Mouse (Mus musculus): ENCODE results near the gene Cnnm1. TPM values are rescaled to one million over a fixed set of nuclear protein-coding genes. Genes with fewer than 3 reads are reported as not detected.
"Not testable (repeated sequence)": the region's sequence is repeated elsewhere in the genome, so short reads cannot be mapped to it uniquely, and the experiment has no call there.

The Cnnm1 gene
- polyA plus RNA-seq, 1 experiment: not detected

DNA sequence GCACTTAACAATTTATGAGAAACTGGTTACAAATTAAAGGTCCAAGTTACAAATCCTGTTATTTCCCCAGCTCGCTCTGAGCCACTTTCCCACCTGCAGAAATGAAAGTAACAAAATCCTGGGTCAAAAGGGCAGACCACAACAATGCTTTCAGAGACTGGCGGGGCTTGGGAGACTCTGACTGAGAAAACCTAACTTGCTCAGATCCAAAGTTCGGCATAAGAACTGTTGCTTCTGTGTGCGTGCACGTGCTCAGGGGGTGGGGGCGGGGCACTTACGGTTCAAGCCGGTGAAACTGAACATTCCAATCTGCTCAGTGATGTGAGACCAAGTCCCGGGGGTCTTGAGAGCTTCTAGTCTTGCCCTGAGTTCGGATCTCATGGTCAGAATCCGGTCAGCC, 62.4 kb downstream of the Cnnm1 start:
- TF ChIP-seq POLR2AphosphoS2 (IDR thresholded peaks at IDR 0.05; ENCODE audit: insufficient read length, low read depth) (no peak), MYOD1 (IDR thresholded peaks at IDR 0.05; ENCODE audit: control insufficient read depth in 1 of 3, insufficient read length in 2 of 3, low read depth in 2 of 3) (no peak), TCF12 (IDR thresholded peaks at IDR 0.05; ENCODE audit: insufficient read depth, poor library complexity, severe bottlenecking) (no peak), E2F4 (IDR thresholded peaks at IDR 0.05; ENCODE audit: insufficient read depth) (no peak), SRF (IDR thresholded peaks at IDR 0.05; ENCODE audit: control insufficient read depth, insufficient read length, low read depth) (no peak), REST (IDR thresholded peaks at IDR 0.05; ENCODE audit: insufficient read depth, insufficient read length) (no peak), MAX (IDR thresholded peaks at IDR 0.05; ENCODE audit: low read depth) (no peak), POLR2A (IDR thresholded peaks at IDR 0.05; ENCODE audit: insufficient read length, low read depth) (no peak), MYOG (IDR thresholded peaks at IDR 0.05; ENCODE audit: control insufficient read depth in 1 of 3, insufficient read depth in 1 of 3, insufficient read length in 2 of 3, low read depth in 2 of 3) (no peak), TCF3 (IDR thresholded peaks at IDR 0.05; ENCODE audit: insufficient read length, low read depth) (no peak), CEBPB (IDR thresholded peaks at IDR 0.05; ENCODE audit: insufficient read depth, poor library complexity, severe bottlenecking) (no peak), USF1 (IDR thresholded peaks at IDR 0.05; ENCODE audit: low read depth) (no peak)
- Histone ChIP-seq H3K4me3 (no peak overlapping the region), H3K79me2 (ENCODE audit: control insufficient read depth, insufficient read depth) (no peaks in the 10 kb centered on the region), H3K27me3 (ENCODE audit: control insufficient read depth, insufficient read depth, insufficient read length) (no peaks in the 10 kb centered on the region), H3K4me2 (ENCODE audit: low read depth) (no peak overlapping the region), H3ac (ENCODE audit: control insufficient read depth, insufficient read length) (no peak overlapping the region), H3K36me3 (ENCODE audit: control insufficient read depth, insufficient read depth) (peaks cover 59% of the 10 kb centered on the region)

DNA sequence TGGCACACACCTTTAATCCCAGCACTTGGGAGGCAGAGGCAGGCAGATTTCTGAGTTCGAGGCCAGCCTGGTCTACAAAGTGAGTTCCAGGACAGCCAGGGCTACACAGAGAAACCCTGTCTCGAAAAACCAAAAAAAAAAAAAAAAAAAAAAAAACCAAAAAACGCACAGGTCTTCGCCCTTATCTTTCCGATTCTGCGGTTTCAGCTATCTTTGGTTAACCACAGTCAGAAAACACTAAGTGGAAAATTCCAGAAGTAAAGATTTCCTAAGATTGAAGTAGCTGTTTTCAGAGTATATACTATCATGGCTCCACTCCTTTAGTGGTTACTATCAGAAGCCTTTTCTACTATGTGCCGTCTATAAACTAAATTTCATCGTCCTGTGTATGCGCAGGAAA, 63.4 kb downstream of the Cnnm1 start:
- not testable (repeated sequence) for H3ac ChIP-seq (ENCODE audit: control insufficient read depth, insufficient read length); H3K79me2 ChIP-seq (ENCODE audit: control insufficient read depth, insufficient read depth); H3K27me3 ChIP-seq (ENCODE audit: control insufficient read depth, insufficient read depth, insufficient read length); H3K4me2 ChIP-seq (ENCODE audit: low read depth); H3K4me3 ChIP-seq
- H3K36me3 ChIP-seq (ENCODE audit: control insufficient read depth, insufficient read depth): peaks cover 67% of the 10 kb centered on the region

DNA sequence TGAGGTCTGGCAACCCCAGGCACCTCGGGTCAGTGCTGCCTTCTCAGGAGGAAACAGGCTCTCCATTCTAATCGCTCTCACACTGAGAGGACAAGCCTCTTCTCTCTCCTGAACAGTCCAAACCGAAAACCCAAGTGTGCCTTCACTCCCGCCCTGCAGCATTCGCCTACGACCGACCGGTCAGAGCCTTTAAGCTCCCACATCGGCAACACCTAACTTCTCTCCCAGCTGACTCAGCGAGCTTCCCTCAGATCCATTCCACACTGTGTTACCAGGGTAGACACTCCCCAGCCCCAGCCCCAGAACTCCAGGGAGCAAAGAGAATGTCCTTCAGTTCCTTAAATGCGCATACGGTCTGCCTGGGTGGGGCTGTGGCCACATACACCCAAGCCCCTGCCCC, 65.2 kb downstream of the Cnnm1 start:
- H3K36me3 ChIP-seq (ENCODE audit: control insufficient read depth, insufficient read depth): peaks cover 85% of the 10 kb centered on the region
- H3ac ChIP-seq (ENCODE audit: control insufficient read depth, insufficient read length): no peak overlapping the region
- no peak overlapping the region for H3K4me2 ChIP-seq (ENCODE audit: low read depth)
- TF ChIP-seq POLR2AphosphoS2 (IDR thresholded peaks at IDR 0.05; ENCODE audit: insufficient read length, low read depth): no peak
- TF ChIP-seq MYOD1 (IDR thresholded peaks at IDR 0.05; ENCODE audit: control insufficient read depth in 1 of 3, insufficient read length in 2 of 3, low read depth in 2 of 3): no peak
- TF ChIP-seq E2F4 (IDR thresholded peaks at IDR 0.05; ENCODE audit: insufficient read depth): no peak
- no peak for TF ChIP-seq CEBPB (IDR thresholded peaks at IDR 0.05; ENCODE audit: insufficient read depth, poor library complexity, severe bottlenecking)
- no peak for TF ChIP-seq TCF12 (IDR thresholded peaks at IDR 0.05; ENCODE audit: insufficient read depth, poor library complexity, severe bottlenecking)
- TF ChIP-seq REST (IDR thresholded peaks at IDR 0.05; ENCODE audit: insufficient read depth, insufficient read length): no peak
- TF ChIP-seq USF1 (IDR thresholded peaks at IDR 0.05; ENCODE audit: low read depth): no peak
- no peak for TF ChIP-seq SRF (IDR thresholded peaks at IDR 0.05; ENCODE audit: control insufficient read depth, insufficient read length, low read depth)
- peaks cover 27% of the 10 kb centered on the region for H3K79me2 ChIP-seq (ENCODE audit: control insufficient read depth, insufficient read depth)
- H3K4me3 ChIP-seq: no peak overlapping the region
- H3K27me3 ChIP-seq (ENCODE audit: control insufficient read depth, insufficient read depth, insufficient read length): no peaks in the 10 kb centered on the region

DNA sequence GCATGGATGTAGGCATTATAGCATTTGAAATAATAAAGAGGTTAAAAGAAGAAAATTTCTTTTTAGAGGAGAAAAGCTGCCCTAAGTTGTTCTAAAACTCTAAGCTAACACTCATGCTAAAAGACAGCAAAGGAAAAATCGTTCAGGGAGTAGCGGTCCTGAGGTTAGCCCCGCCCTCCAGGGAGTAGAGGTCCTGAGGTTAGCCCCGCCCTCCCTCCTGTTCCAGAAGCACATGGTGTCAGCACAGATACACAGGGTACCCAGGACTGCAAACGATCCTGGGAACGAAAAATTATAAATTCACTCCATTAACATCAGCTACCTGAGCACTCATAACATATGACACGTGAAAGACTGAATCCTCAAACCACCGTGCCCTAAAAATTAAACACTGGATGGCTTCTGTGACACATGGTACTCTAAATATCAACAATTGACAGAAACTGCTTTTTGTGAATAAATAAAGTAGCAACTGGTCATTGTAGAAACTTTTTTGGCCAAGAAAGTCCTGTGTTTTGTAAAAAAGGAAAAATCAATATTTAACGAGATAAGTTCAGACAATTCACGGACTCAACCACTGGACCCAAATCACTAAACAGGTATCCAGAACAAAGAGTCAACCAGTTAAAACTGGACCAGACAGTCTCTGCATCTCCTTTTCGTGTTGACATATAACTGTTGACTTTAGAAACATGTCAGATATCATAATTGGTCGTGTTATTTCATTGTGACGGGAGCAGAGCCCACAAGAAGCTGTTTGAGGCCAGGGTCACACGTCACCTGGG, 70.4 kb downstream of the Cnnm1 start:
- Histone ChIP-seq H3K79me2 (ENCODE audit: control insufficient read depth, insufficient read depth) (peaks cover 47% of the 10 kb centered on the region), H3K4me2 (ENCODE audit: low read depth) (peak overlapping the region; percentile 70), H3ac (ENCODE audit: control insufficient read depth, insufficient read length) (no peak overlapping the region), H3K36me3 (ENCODE audit: control insufficient read depth, insufficient read depth) (peaks cover 69% of the 10 kb centered on the region), H3K27me3 (ENCODE audit: control insufficient read depth, insufficient read depth, insufficient read length) (no peaks in the 10 kb centered on the region), H3K4me3 (no peak overlapping the region)
- TF ChIP-seq USF1 (IDR thresholded peaks at IDR 0.05; ENCODE audit: low read depth): no peak
- no peak for TF ChIP-seq SRF (IDR thresholded peaks at IDR 0.05; ENCODE audit: control insufficient read depth, insufficient read length, low read depth)
- no peak for TF ChIP-seq REST (IDR thresholded peaks at IDR 0.05; ENCODE audit: insufficient read depth, insufficient read length)
- TF ChIP-seq MAX (IDR thresholded peaks at IDR 0.05; ENCODE audit: low read depth): no peak
- TF ChIP-seq TCF3 (IDR thresholded peaks at IDR 0.05; ENCODE audit: insufficient read length, low read depth): no peak
- TF ChIP-seq MYOD1 (IDR thresholded peaks at IDR 0.05; ENCODE audit: control insufficient read depth in 1 of 3, insufficient read length in 2 of 3, low read depth in 2 of 3): no peak
- no peak for TF ChIP-seq E2F4 (IDR thresholded peaks at IDR 0.05; ENCODE audit: insufficient read depth)
- TF ChIP-seq MYOG (IDR thresholded peaks at IDR 0.05; ENCODE audit: control insufficient read depth in 1 of 3, insufficient read depth in 1 of 3, insufficient read length in 2 of 3, low read depth in 2 of 3): no peak
- no peak for TF ChIP-seq POLR2AphosphoS2 (IDR thresholded peaks at IDR 0.05; ENCODE audit: insufficient read length, low read depth)
- TF ChIP-seq TCF12 (IDR thresholded peaks at IDR 0.05; ENCODE audit: insufficient read depth, poor library complexity, severe bottlenecking): no peak
- no peak for TF ChIP-seq POLR2A (IDR thresholded peaks at IDR 0.05; ENCODE audit: insufficient read length, low read depth)
- TF ChIP-seq CEBPB (IDR thresholded peaks at IDR 0.05; ENCODE audit: insufficient read depth, poor library complexity, severe bottlenecking): no peak
